Mouse (Mus musculus): Measurements from ENCODE around the gene Tes3-ps.

The Tes3-ps gene

DNA sequence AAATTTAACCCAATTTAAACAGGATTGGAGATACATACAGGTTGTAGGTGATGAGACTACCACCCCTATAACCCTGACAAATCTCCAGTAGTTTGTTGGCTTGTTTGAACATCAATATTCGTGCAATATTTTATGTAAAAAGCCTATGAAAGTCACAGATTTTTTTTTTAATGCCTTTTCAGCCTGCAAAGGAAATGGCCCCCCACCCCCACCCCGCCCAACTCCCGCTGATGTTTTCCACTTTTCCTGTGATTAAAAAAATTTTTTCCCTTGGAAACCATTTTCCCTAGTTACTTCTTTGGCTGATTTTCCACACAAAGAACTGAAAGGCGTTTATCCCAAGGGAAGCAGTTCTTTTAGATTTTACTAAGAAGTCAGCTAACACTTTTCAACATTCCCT lies 11.4 kb downstream of the Tes3-ps start, which contains the start of gene Ecm2:
TSS of gene Ecm2 (plus strand) at position 301 of the 400 bp plus-strand sequence.
- no peak for DNase-seq (ENCODE audit: low read depth)

DNA sequence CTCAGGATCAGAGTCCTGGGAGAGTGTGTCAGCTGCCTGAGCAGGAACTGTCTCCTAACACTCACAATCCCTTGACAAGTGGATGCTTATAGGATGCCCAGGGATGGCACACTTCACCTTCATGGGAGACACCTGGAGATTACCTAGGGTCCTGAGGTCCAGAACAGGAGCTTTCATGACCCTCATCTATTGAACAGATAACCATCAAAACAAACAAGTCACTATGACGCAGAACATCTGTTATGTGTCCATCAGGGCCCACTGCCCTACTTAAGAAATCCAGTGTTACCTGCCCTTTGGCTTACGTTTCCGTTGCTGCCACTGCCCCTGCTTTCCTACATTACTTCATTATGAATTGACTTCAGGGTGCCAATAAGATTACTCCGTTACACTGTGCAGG lies 12.7 kb downstream of the Tes3-ps start:
- DNase-seq (ENCODE audit: low read depth): no peak

DNA sequence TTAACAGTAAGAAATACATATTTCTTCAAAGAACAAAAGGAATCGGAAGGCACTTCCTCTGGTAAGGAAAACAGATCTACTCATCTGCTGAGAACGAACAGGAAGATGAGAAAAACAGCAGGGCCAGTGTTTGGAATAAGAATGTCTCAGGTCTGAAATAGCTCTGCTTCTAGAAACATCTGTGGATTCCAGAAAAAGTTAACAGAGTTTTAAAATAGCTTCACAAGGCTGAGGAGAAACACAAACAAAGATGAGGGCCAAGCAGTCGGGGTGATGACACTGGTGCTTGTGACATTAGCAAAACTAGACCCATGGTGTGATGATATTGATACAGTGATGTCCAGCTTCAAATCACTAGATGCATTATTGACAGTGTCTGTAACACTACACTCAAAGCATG lies 14.1 kb downstream of the Tes3-ps start:
- no peak for DNase-seq (ENCODE audit: low read depth)

DNA sequence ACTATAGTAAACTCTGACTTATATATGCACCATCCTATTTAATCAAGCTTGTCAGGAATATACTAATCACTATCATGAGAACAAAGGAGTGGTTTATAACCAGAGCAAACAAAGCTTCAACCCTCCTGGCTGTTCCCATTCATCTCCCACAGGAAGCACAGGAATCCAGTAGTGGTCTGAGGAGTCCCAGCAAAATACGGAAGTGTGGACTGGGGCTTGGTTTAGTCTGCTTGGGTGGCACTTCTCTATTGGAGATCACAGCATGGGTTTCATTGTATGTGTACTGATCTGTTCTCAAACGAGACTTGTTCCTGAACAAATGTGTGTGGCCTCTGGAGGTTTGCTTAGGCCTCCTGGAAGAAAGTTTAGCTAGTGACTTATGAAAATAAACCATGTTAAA lies 25.6 kb downstream of the Tes3-ps start:
- no peak for DNase-seq (ENCODE audit: low read depth)

DNA sequence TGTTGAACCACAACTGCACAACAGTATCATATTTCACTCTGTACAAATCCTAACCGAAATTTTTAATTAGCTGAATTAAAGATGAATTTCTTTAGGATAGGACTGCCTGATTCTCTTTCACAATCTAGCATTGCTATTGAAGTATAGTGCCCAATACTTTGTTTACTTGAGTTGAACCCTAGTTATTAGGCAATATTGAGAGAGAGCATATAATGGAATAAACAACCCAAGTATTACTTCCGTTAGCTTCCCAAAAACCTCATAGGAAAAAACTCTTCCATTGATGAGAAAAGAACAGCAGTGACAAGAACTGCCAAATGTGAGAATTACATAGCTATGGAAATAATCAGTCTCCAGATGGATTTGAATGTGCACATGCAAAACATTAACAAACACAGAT lies 33.1 kb downstream of the Tes3-ps start:
- DNase-seq (ENCODE audit: low read depth): no peak

DNA sequence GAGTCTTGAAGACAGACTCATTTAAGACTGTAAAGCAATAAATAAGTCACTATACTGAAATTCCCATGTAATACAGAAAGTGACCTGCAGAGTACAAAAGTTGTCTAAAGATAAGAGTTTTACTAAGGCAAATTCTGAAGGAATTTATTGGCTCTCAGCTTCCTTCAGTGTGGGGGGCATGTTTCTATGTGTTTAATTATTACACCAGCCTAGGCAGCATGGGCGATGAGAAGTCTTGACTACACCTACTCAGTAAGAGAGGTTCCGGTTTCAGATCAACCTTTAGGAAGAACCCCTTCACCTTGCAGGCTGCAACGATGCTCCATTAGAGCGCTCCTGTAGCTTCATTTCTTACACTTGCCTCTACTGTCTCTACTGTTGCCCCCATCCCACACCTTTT lies 37.5 kb downstream of the Tes3-ps start:
- no peak for DNase-seq (ENCODE audit: low read depth)

DNA sequence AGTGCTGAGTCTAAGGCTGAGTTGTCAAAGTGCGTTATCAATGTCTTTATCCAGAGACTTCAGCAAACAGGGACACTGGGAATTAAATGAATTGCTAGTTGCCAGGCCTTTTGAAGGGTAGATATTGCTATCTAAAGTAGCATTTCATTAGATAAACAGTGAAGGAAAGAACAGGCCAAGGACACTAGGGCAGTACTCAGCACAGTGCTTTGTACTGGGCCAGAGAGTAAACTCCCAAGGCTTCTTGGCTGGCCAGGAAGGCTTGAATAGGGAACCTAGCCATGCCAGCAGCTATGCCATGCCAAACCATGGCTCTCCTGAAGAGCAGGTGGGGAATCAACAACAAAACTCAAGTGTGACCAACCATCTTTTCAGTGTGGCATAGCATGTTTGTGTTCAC lies 43.8 kb downstream of the Tes3-ps start:
- no peak for DNase-seq (ENCODE audit: low read depth)

DNA sequence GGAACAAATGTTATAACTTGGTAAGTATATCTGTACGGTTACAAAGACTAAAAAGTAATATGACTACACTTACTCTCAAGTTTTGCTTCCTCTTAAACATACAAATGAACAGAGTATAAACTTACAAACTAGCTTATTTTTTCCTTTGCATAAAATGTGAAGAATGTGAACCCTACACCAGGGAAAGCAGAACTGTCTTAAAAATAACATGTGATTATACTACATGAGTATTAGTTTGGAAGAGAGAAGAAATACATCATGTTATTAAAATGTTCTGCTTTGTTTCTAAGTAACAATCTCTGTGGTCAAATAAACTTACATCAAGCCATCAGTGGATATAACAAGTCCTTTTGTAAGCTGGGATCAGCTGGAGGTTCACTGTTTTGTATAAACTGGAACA lies 45.6 kb downstream of the Tes3-ps start:
- no peak for DNase-seq (ENCODE audit: low read depth)

DNA sequence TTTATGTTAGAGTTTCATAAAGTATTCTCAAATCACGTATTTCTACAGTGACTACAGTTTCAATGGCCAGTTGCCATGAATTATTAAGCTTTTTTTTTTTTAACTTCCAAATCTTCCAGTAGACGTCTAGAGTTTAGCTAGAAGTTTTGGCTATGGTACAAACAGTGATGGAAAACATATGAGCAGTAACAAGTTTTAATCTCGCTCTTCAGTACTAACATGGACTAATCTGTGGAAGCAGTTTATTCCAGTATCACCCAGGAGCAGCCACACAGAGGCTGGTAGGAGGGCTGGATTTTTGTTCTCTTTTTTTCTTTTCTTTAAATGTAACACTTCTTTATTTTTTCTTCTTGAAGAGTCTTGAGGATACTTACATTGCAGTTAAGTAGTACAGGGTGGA lies 51.2 kb downstream of the Tes3-ps start, which contains the start of gene Aspn:
TSS of gene Aspn (plus strand) at position 165 of the 400 bp plus-strand sequence.
- no peak for DNase-seq (ENCODE audit: low read depth)

DNA sequence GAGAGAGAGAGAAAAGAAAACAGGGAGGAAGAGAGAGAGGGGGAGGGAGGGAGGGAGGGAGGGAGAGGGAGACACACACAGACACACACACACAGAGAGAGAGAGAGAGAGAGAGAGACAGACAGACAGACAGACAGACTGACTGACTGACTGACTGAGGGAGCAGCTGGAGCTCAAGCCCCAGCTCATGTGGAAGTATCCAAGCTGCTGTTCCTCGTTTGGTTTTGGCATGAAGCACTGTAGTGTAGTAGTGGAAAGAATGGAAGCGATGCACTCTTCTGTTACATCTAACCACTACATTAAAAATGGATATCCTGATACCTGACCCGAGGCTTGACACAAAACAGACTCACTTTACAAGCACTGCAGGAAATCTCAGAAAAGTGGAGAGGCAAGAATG lies 52.5 kb downstream of the Tes3-ps start:
- no peak for DNase-seq (ENCODE audit: low read depth)

Data from naive thymus-derived CD4-positive, alpha-beta T cell, adult 2 months (primary cell).